In genomic region chr11:98904577-98904976, GRCm38 (mm10) we compare ENCODE assay signal across 11 mouse cellular contexts. TPM values are rescaled to one million over a fixed set of nuclear protein-coding genes. Genes with fewer than 3 reads are reported as not detected.
DNase-seq lines count a peak whose midpoint lies in the region; ATAC-seq and TF ChIP-seq lines count a peak whose summit lies in the region.
"Had no signal": no experiment of that assay in that cellular context is flagged by ENCODE, and none has a peak within 500 bp of the region (broad histone marks: within the 10 kb centered on the region; RNA-seq: fewer than 3 reads in every experiment).

No protein-coding gene starts in this region.

- no peaks in the 10 kb centered on the region for H3K27me3 ChIP-seq in heart, embryonic 13.5 days (replicated peaks)
- H3K27me3 ChIP-seq in lung, postnatal 0 days (replicated peaks; ENCODE audit: insufficient read depth, low read length), result no peaks in the 10 kb centered on the region
- no peaks in the 10 kb centered on the region for H3K27me3 ChIP-seq in stomach, postnatal 0 days (ENCODE audit: control insufficient read depth, insufficient read depth, low read length)
- H3K27me3 ChIP-seq: forebrain, embryonic 15.5 days; megakaryocyte, embryonic 14.5 days had no signal

- no peak for TF ChIP-seq CTCF in lung, postnatal 0 days (IDR thresholded peaks at IDR 0.05)
- TF ChIP-seq CTCF in stomach, postnatal 0 days (IDR thresholded peaks at IDR 0.05; ENCODE audit: low read depth), result no peak

- H3K9ac ChIP-seq in heart, embryonic 13.5 days, result peak overlapping the region; percentile 16; the same call in 1 of the 2 replicates
- H3K9ac ChIP-seq in lung, postnatal 0 days (replicated peaks; ENCODE audit: low read depth), result no peak overlapping the region
- no peak overlapping the region for H3K9ac ChIP-seq in stomach, postnatal 0 days (ENCODE audit: low read length)
- H3K9ac ChIP-seq: forebrain, embryonic 15.5 days had no signal

- H3K36me3 ChIP-seq in heart, embryonic 13.5 days, result peaks cover 34% of the 10 kb centered on the region
- H3K36me3 ChIP-seq in lung, postnatal 0 days (ENCODE audit: insufficient read depth, low read length), result peaks cover 9% of the 10 kb centered on the region; the same call in 1 of the 2 replicates
- H3K36me3 ChIP-seq in stomach, postnatal 0 days (ENCODE audit: control insufficient read depth, insufficient read depth, low read length), result peaks cover 4% of the 10 kb centered on the region; the same call in 1 of the 2 replicates

- H3K9me3 ChIP-seq in heart, embryonic 13.5 days, result no peaks in the 10 kb centered on the region
- no peaks in the 10 kb centered on the region for H3K9me3 ChIP-seq in lung, postnatal 0 days (ENCODE audit: low read length)
- H3K9me3 ChIP-seq in stomach, postnatal 0 days (ENCODE audit: control insufficient read depth, low read length), result no peaks in the 10 kb centered on the region
- H3K9me3 ChIP-seq: forebrain, embryonic 15.5 days; megakaryocyte, embryonic 14.5 days had no signal

- H3K4me3 ChIP-seq in heart, embryonic 13.5 days, result no peak overlapping the region
- no peak overlapping the region for H3K4me3 ChIP-seq in lung, postnatal 0 days (ENCODE audit: low read depth, low read length)
- no peak overlapping the region for H3K4me3 ChIP-seq in stomach, postnatal 0 days (ENCODE audit: low read depth, low read length)
- H3K4me3 ChIP-seq: forebrain, embryonic 15.5 days; megakaryocyte, embryonic 14.5 days had no signal

- no peak for ATAC-seq in heart, embryonic 13.5 days (ENCODE audit: extremely low read depth, insufficient number of reproducible peaks, low FRiP score, low TSS enrichment)
- no peak for ATAC-seq in lung, postnatal 0 days
- 0 out of 2 replicates have a peak, but pooled peaks have one; percentile 22 for ATAC-seq in stomach, postnatal 0 days (ENCODE audit: low FRiP score, low TSS enrichment)
- ATAC-seq: forebrain, embryonic 15.5 days had no signal

- H3K4me1 ChIP-seq in heart, embryonic 13.5 days, result peaks cover 65% of the 10 kb centered on the region
- H3K4me1 ChIP-seq in lung, postnatal 0 days (ENCODE audit: insufficient read depth, low read depth, low read length), result 0 out of 2 replicates have a peak, but pooled peaks cover 6% of the 10 kb centered on the region
- H3K4me1 ChIP-seq in stomach, postnatal 0 days (replicated peaks; ENCODE audit: control insufficient read depth, insufficient read depth), result no peaks in the 10 kb centered on the region

- H3K4me2 ChIP-seq in heart, embryonic 13.5 days, result no peak overlapping the region
- no peak overlapping the region for H3K4me2 ChIP-seq in lung, postnatal 0 days (replicated peaks; ENCODE audit: low read depth, low read length)
- no peak overlapping the region for H3K4me2 ChIP-seq in stomach, postnatal 0 days (replicated peaks; ENCODE audit: low read depth)
- H3K4me2 ChIP-seq: forebrain, embryonic 15.5 days had no signal

- H3K27ac ChIP-seq in heart, embryonic 13.5 days (replicated peaks), result peak overlapping the region; percentile 87
- H3K27ac ChIP-seq in lung, postnatal 0 days (ENCODE audit: low read length), result peak overlapping the region; percentile 80
- H3K27ac ChIP-seq in stomach, postnatal 0 days (replicated peaks), result peak overlapping the region; percentile 86
- H3K27ac ChIP-seq: forebrain, embryonic 15.5 days had no signal

- 57% methylated on average over 2 of the region's 2 CpGs for WGBS in heart, embryonic 13.5 days
- WGBS in lung, postnatal 0 days, result 28% methylated on average over 2 of the region's 2 CpGs
- WGBS in stomach, postnatal 0 days, result 49% methylated on average over 2 of the region's 2 CpGs

- DNase-seq in heart, adult 8-10 months (ENCODE audit: low spot score), result no peak
- no peak for DNase-seq in lung, postnatal 0 days (ENCODE audit: low spot score)
- no peak for DNase-seq in lung, postnatal 25 days (ENCODE audit: low spot score)
- DNase-seq in liver, result peak; percentile 53
- peak; percentile 43 for DNase-seq in stomach, postnatal 0 days (ENCODE audit: low spot score)
- DNase-seq in cerebellum, postnatal 14 days, result no peak
- no peak for DNase-seq in right cerebral cortex, postnatal 10 days (ENCODE audit: low spot score in 2 of 2)
- DNase-seq: retina, postnatal 1 day had no signal

- TF ChIP-seq EP300 in lung, postnatal 0 days (IDR thresholded peaks at IDR 0.05), result no peak
- no peak for TF ChIP-seq EP300 in stomach, postnatal 0 days (optimal IDR thresholded peaks at IDR 0.05)

RNA-seq across cellular contexts. Expression of gene Cdc6, which starts 3.0 kb away (rescaled TPM):
- polyA plus RNA-seq in heart, embryonic 13.5 days (2015; fragmentation: Nextera tagmentation; extraction: Ambion mirVana), result 21.1 and 22.9 TPM in 2 replicates
- total RNA-seq in heart, adult 8-10 months (2022), result under 1 TPM; 0.16 to 0.49 (median 0.25) TPM
- 2.5 and 2.6 TPM in 2 replicates for polyA plus RNA-seq in lung, postnatal 0 days (2015; fragmentation: Nextera tagmentation; extraction: Ambion mirVana)
- 6.6 and 7.0 TPM in 2 replicates for polyA plus RNA-seq in stomach, postnatal 0 days (2015; fragmentation: Nextera tagmentation; extraction: Ambion mirVana)

RNA-seq across cellular contexts. Expression of gene Rara, which starts 23.0 kb away (rescaled TPM):
- 27.9 and 28.3 TPM in 2 replicates for polyA plus RNA-seq in heart, embryonic 13.5 days (2015; fragmentation: Nextera tagmentation; extraction: Ambion mirVana)
- total RNA-seq in heart, adult 8-10 months (2022), result 10 to 100 TPM; 10.8 to 13.5 (median 11.9) TPM
- polyA plus RNA-seq in lung, postnatal 0 days (2015; fragmentation: Nextera tagmentation; extraction: Ambion mirVana), result 26.2 and 28.8 TPM in 2 replicates
- 20.1 and 25.9 TPM in 2 replicates for polyA plus RNA-seq in stomach, postnatal 0 days (2015; fragmentation: Nextera tagmentation; extraction: Ambion mirVana)

RNA-seq across cellular contexts. Expression of gene Wipf2, which starts 41.1 kb away (rescaled TPM):
- polyA plus RNA-seq in heart, embryonic 13.5 days (2015; fragmentation: Nextera tagmentation; extraction: Ambion mirVana), result 2.3 and 2.6 TPM in 2 replicates
- total RNA-seq in heart, adult 8-10 months (2022), result 10 to 100 TPM in 3 of 4 experiments, 1 to 10 TPM in 1; 9.4 to 12.6 (median 11.5) TPM
- 4.0 and 4.1 TPM in 2 replicates for polyA plus RNA-seq in lung, postnatal 0 days (2015; fragmentation: Nextera tagmentation; extraction: Ambion mirVana)
- polyA plus RNA-seq in stomach, postnatal 0 days (2015; fragmentation: Nextera tagmentation; extraction: Ambion mirVana), result 4.9 and 5.3 TPM in 2 replicates

Comparison
In these comparisons a context has a peak if more than half of its experiments do, and no peak if none do; other contexts are left out.
1. DNase-seq: peak in liver (single experiment) and stomach, postnatal 0 days (single experiment); none in heart, adult 8-10 months (single experiment), lung, postnatal 0 days (single experiment), lung, postnatal 25 days (single experiment), cerebellum, postnatal 14 days (0 of 2) and right cerebral cortex, postnatal 10 days (0 of 2).
2. Peak in every context shown above with its lines, with median percentiles within 50 percentile points of each other: H3K27ac ChIP-seq.